Mouse (Mus musculus) heart, embryonic 10.5 days (tissue): ENCODE results near the gene Ywhaq. TPM values are rescaled to one million over a fixed set of nuclear protein-coding genes. Genes with fewer than 3 reads are reported as not detected.

Experiments
- DNase-seq: peaks from one replicate; pipeline ENCODE4 v3.0.0-alpha.2; 2017; ENCODE audit warnings: low spot score
- H3K27ac ChIP-seq: fragments of 300-500 bp; sonication (generic); 2 replicates; pipeline ENCODE4 v1.5.1; 2016; ENCODE audit warnings: mild to moderate bottlenecking
- H3K27me3 ChIP-seq: fragments of 300-500 bp; sonication (generic); 2 replicates; pipeline ENCODE4 v1.6.1; 2016; ENCODE audit warnings: mild to moderate bottlenecking; ENCODE audit not compliant: poor library complexity, insufficient read depth, severe bottlenecking
- H3K36me3 ChIP-seq: fragments of 300-500 bp; sonication (generic); 2 replicates; pipeline ENCODE4 v1.6.1; 2016; ENCODE audit warnings: mild to moderate bottlenecking, moderate library complexity
- H3K4me1 ChIP-seq: fragments of 300-500 bp; sonication (generic); 2 replicates; pipeline ENCODE4 v1.6.1; 2016; ENCODE audit warnings: mild to moderate bottlenecking
- H3K4me3 ChIP-seq: fragments of 300-500 bp; sonication (generic); 2 replicates; pipeline ENCODE4 v1.5.1; 2016; ENCODE audit warnings: mild to moderate bottlenecking, moderate library complexity
- H3K9me3 ChIP-seq: fragments of 300-500 bp; sonication (generic); 2 replicates; pipeline ENCODE4 v1.6.1; 2016; ENCODE audit warnings: mild to moderate bottlenecking, moderate library complexity
- WGBS: fragments of 180-500 bp; shearing (Covaris S2); methylation state at CpG from one replicate; pipeline ENCODE4 v1.1.7; 2016; 5-methylcytosine and 5-hydroxymethylcytosine counted together
- polyA plus RNA-seq: library from polyadenylated mRNA; unstranded; fragments of >200 nt; fragmentation: Nextera tagmentation; extraction: Ambion mirVana; gene quantifications from 2 replicates; pipeline ENCODE4 v1.2.1, GENCODE M21; 2016

Ywhaq gene
- polyA plus RNA-seq, 1 experiment from 2014 or later, result 738 TPM

DNA sequence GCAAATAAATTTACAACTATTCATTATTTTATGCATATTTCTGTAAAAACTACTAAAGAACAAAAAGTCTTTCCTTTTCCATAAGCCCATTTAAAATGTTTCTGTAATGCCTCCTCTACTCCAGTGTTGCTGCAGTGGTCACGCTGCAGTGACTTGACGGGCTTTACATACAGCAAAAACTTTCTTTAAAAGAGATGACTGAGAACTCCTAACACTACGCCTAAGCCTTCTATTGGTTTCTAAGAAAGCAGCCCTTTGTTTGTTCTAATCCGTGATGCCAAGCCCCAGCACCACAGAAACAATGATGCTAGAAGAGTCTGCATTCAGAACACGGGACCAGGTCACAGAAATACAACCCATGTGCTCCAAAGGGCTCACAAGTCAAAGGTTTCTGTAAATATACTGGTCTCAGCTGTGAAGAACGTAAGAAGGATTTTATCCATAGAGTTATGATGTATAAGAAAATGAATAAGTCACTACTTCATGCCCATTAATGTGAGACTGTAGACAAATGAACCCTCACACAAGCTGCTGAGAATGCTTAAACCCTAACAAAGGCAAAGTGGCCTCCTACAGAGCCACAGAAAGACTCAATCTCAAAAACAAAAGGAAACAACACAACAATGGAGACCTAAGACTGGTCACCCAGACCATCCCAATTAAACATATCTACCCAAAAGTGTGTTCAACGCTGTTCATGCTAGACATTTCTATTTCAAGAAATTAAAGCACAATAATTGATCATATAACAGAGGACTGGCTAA, 67.1 kb downstream of the Ywhaq start:
- peaks cover 74% of the 10 kb centered on the region for H3K36me3 ChIP-seq
- no peak for DNase-seq
- no peaks in the 10 kb centered on the region for H3K9me3 ChIP-seq
- no peaks in the 10 kb centered on the region for H3K27me3 ChIP-seq
- WGBS, result 86% methylated on average over 7 of the region's 7 CpGs
- H3K4me1 ChIP-seq, result no peaks in the 10 kb centered on the region
- no peak overlapping the region for H3K27ac ChIP-seq
- no peak overlapping the region for H3K4me3 ChIP-seq

DNA sequence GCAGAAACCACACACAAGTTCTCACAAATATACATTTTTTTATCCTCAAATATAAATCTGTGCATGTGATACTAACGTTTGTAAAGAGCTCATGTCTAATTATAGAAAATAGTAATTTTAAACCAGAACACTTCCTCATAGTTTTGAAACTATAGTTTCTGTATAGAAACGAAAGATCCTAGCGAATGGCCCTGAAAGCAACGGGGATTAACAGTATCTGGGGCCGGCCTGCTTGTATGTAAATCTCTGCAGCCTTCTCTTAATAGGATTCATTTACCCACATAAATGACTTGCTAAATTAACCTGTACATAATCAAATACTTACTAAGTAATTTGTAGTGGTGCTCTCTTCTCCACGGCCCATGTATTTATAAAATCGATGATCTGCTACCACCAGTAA, 70.5 kb downstream of the Ywhaq start:
- no peak overlapping the region for H3K4me3 ChIP-seq
- peaks cover 58% of the 10 kb centered on the region for H3K36me3 ChIP-seq
- 93% methylated on average over 7 of the region's 7 CpGs for WGBS
- H3K27me3 ChIP-seq, result no peaks in the 10 kb centered on the region
- no peaks in the 10 kb centered on the region for H3K4me1 ChIP-seq
- H3K9me3 ChIP-seq, result no peaks in the 10 kb centered on the region
- H3K27ac ChIP-seq, result no peak overlapping the region
- no peak for DNase-seq

DNA sequence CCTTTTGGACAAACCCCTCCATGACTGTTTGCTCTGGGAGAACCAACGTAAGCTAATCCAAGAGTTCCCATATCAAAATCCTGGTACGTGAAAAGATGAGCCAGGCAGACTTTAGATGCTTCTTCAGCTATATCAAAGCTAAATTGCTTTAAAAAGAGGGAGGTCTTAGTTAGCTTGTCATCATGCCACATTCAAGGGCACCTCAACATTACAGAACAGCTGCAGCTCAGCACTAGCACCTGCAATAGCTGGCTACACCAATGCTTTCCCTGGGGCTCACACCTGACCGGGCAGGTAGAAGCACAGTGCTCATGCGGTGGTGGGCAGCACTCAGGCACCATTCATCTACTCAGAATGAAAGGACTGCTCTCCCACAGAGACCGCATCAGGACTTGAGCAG, 76.8 kb downstream of the Ywhaq start:
- H3K4me3 ChIP-seq, result no peak overlapping the region
- H3K4me1 ChIP-seq, result no peaks in the 10 kb centered on the region
- H3K36me3 ChIP-seq, result peaks cover 58% of the 10 kb centered on the region
- 97% methylated on average over 5 of the region's 5 CpGs for WGBS
- no peak overlapping the region for H3K27ac ChIP-seq
- no peaks in the 10 kb centered on the region for H3K9me3 ChIP-seq
- no peaks in the 10 kb centered on the region for H3K27me3 ChIP-seq
- DNase-seq, result peak; percentile 28

Other genes with a start within 250 kb of the Ywhaq start
- 91.9 and 106 TPM in 2 replicates for gene Cpsf3, start 132.2 kb downstream of the Ywhaq start, polyA plus RNA-seq
- gene Itgb1bp1, start 131.4 kb downstream of the Ywhaq start, polyA plus RNA-seq, result 39.5 and 40.8 TPM in 2 replicates
- 38.9 and 40.8 TPM in 2 replicates for gene Iah1, start 101.2 kb downstream of the Ywhaq start, polyA plus RNA-seq
- gene Adam17, start 44.0 kb downstream of the Ywhaq start, polyA plus RNA-seq, result 36.3 and 38.4 TPM in 2 replicates